Mouse (Mus musculus): Measurements from ENCODE around the gene Gpr152.

Gene Gpr152

DNA sequence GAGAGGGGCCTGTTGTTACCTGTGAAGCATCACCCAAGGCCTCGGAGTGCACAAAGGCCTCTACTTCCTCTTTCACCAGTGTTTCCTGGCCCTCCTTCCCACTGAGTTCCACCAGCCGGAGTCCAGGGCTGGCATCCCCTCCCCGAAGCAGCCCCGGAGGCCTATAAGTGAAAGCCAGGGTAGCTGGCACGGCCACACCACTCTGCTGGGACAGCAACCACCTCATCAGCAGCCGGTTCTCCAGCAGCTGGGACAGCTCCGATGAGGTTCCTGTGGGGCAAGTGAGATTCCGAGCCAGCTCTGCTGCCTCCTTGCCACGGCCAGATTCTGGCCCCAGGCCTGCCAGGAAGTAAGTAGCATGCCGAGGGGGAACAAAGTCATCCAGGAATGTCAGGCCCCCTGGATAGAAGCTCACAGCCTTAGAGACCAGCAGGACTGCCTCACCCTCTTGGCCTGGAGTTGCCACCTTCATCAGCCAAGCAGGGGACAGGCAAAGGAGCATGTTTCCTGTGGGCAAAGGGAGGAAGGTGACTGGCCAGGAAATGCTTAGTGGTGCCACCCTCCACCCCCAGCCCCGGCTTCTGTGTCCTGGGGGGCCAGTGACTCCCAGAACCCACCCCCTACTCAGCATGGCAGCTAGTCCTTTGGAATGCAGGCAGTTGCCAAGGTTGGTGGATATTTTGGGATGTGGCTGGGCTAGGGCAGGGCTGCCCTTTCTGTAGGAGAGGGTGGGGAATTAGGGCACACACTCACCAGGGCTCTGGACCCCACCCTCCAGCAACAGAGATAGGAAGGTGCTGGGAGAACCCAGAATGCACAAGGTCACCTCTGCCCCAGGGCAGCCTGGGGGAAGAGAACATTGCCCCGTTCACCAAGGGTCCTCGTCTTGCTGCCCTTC, 32.1 kb downstream of the Gpr152 start:
- no peak for DNase-seq (ENCODE audit: low spot score)

DNA sequence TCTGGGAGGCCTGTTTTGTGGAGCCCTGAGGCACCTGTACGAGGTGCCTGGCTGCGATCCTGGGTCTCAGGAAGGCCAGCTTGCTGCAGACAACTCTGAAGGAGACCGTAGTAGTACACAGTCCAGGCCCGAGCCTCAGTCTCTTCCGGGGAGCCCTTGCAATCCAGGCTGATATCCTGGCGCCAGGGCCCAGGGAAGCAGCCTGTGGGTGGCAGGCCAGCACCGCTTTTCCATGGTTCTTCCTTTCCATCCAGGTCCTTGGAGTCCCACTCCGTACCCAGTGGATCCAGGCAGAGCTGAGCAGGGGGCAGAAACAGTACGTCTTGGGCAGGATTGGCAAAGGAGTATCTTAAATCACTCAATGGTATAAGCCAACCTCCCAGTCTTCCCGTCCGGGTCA, 33.3 kb downstream of the Gpr152 start:
- DNase-seq (ENCODE audit: low spot score): no peak

DNA sequence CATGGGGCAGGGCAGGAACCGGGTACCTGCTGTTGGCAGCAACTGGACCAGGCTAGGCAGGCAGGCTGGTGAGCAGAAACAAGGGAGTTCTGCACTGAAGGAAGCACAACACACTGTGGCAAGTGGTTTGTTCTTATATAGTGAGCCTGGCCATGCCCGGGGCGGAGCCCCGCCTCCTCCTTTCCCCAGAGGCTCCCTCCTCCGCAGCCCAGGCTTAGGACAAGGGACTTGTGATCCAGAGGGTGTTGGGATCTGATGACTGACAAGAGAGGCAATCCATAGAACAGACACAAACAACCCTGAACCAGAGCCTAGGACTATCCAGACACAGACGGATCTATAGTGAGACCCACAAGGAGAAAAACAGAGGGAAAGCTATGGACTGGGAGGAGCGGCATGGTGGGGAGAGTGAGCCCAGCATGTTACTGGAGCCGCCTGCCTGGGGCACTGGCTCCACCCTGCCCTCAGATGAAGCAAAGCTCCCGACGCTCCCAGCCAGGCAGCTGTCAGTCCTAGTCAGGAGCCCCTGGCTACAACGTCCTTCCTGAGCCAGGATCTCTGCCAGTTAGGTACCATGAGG, 35.9 kb downstream of the Gpr152 start, which contains the start of gene Carns1:
Gene Carns1 (minus strand): TSS at position 112 of the 580 bp plus-strand sequence.
- DNase-seq (ENCODE audit: low spot score): no peak

DNA sequence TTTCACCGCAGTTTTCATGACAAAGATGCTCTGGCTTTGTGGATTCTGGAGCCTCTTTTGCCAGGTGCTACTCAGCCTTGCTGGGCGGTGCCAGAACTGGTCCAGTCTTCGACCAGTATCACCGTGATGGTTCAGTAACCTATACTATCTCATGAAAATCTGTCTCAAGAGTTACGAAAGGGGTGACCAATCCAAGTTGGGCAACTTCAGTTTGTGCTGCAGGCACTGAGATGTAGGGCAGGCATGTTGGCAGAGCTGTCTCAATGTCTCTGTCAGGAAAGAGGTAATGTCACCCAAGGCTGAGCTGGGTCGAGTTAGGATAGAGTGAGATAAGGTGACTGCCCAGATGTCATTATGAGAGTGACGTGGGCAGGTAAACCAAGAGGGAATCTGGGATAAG, 40.8 kb downstream of the Gpr152 start:
- no peak for DNase-seq (ENCODE audit: low spot score)

DNA sequence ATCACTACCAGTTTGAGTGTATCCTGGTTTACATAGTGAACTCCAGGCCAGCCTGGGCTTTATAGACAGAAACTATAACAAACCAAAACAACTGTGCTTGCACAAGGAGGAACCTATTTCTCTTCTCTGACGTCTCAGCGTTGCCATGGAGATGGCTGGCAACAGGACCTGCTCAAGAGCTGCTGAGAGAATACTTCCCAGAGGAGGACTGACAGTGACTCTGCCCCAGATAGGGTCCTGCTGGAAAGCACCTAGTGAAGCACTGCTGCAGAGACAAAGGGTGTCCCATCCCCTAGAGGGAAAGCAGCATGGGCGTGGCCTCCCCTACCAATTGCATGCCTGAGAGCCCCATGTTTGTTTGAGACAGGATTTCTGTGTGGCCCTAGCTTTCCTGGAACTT, 42.3 kb downstream of the Gpr152 start:
- peak; percentile 51 for DNase-seq (ENCODE audit: low spot score)

DNA sequence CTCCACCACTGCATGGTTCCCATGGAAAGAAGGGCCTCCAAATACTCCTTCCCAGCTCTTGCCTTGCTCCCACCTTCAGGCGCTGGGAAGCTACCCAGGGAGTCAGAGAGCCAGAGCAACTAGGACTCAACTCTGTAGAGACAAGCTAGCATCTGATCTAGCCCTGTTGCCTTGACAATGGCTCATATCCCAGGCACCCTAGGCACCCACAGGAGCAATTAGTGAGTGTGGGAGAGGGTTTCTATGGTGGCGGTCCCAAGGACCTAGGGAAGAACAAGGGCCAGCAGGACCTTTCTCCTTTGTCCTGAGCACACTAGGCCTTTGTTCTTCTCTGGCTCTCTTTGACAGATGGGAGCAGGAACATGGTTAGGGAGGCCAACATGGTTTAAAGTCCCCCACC, 44.1 kb downstream of the Gpr152 start:
- no peak for DNase-seq (ENCODE audit: low spot score)

DNA sequence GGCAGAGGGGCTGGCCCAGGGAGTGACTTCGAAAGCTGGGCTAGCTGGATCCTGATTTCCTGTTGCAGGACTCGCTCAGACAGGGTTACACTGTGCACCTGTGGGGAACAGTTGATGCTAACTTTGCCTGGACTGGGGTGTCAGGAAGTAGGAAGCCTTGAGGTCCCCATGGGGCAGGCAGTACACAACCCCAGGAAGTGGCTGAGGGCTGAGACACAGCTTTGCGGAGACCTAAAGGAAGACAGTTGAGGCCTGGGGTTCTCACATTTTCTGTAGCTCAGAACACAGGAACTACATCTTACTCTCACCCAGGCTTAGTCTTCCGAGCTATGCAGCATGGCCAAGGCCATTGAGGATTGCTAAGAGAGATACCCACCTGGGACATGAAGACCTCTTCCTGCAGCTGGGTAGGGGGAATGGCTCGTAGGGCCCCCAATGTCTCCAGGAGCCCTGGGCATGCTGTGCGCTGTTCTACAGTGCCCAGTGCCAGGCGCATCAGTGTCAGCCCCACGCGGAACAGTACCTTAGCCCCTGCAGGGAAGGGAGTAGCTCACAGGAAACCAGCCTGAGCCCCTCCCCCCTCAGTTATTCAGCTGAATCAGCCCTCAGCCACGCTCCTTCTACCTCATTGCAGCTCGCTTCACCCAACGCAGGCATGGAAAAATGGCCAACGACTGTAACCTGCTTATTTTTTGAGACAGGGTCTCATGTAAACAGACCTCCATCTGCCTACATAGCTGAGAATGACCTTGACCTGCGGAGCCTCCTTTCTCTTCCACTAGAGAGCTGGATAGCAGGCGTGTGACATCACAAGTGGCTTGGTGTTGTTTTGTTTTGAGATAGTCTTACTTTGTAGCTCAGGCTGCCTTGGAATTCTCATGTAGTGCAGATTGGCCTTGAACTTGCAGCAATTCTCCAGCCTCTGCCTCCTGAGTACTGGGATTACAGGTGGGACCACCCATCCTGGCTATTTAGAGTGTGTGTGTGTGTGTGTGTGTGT, 45.7 kb downstream of the Gpr152 start:
- DNase-seq (ENCODE audit: low spot score): no peak

DNA sequence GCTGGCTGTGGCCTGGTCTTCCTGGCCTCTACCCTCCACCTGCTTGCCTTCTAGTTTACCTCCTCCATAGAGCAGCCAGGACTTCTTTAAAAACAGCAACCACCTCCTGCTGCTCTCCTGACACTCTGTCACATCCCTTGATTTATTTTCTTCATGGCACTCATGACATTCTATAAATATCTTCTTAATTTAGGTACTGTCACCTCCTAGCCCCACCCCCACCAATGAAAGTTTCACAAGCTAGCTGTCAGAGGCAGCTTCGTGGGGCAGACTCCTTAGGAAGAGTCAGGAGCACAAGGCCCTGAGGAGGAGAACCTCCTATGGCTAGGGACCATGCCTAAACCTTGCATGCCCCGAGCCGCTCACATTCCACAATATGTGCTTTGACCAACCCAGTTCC, 47.7 kb downstream of the Gpr152 start:
- no peak for DNase-seq (ENCODE audit: low spot score)

DNA sequence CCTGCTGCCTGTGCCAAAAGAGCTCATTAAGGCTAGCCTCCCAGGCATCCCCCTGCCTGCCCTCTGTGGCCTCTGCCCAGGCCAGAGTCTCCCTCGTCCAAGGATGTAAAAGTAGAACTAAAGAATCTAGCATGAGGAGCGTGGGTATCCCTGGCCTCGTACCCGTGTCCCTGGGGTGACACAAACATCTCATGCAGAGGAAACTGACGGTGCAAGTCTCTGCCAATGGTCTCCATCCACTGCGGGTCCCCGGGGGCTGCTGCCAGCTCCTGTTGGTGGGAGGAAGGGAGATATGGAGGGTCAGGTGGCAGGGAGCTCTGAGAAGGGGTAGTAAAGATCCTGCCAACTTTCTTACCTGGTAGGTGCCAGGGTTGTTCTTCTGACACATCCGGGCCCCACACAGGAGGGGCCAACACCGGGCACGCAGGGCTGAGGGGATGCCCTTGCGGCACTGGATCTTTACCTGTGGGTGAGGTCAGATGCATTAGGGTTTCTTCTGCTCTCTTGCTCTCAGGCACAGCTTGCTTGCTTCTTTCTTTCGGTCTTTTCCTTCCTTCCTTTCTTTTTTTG, 49.5 kb downstream of the Gpr152 start:
- DNase-seq (ENCODE audit: low spot score): no peak

DNA sequence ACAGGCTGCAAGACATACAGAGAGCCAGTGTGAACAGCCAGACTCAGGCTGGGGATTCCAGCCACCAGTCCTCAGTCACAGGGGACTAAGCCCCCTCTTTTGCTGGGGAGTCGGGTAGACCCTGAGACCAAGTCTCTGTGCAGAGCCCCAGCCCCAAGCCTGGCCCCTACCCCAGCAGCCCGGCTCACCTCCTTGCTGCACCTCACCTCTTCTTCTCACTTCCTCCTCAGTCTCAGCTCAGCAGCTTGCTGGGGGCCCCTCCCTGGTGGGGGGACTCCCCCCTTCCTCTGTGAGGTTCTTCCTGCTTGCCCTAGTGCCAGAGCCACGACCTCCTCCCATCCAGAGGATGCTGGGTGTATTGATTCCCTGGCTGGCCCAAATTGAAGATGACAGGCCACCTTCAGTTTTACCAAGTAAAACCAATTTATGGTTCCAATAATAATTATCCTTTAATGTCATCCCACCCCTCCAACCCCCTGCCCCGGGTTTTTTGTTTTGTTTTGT, 51.3 kb downstream of the Gpr152 start, which contains the start of gene Tbc1d10c:
Gene Tbc1d10c (minus strand): TSS at position 454 of the 504 bp plus-strand sequence.
- DNase-seq (ENCODE audit: low spot score): no peak

DNA sequence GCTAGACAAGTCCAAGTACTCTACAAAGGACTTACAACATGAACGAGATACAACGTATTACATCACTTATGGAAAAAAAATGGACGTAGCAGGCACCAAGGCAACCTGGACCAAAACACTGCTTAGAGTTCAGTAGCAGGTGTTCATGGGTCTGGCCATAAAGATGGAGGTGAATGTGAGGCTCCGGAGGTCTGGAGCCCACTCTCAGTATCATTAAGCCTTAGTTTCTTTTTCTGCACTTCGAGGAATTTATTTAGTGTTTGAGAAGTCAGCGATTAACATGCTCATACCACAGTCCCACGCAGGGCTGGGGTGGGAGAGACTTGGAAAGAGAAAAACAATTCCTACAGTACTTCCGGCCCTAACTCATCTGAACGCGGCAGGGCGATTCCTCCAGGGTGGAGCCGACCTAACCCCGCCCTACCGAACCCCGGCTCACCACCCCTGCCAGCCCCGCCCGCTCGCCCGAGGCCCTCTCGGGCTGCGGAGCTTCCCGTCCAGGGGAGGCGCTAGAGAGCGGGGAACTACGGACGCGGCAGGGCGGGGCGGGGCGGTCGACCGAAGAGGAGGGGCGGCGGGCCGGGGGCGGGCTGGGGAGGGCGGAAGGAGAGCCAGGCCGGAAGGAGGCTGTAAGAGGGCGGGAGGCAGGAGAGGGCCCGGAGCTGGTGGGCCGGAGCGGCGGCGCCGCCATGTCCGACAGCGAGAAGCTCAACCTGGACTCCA, 52.1 kb downstream of the Gpr152 start, which contains the start of gene Ppp1ca:
Gene Ppp1ca (plus strand): TSS at position 538 of the 723 bp plus-strand sequence.
- DNase-seq (ENCODE audit: low spot score): peak; percentile 96

DNA sequence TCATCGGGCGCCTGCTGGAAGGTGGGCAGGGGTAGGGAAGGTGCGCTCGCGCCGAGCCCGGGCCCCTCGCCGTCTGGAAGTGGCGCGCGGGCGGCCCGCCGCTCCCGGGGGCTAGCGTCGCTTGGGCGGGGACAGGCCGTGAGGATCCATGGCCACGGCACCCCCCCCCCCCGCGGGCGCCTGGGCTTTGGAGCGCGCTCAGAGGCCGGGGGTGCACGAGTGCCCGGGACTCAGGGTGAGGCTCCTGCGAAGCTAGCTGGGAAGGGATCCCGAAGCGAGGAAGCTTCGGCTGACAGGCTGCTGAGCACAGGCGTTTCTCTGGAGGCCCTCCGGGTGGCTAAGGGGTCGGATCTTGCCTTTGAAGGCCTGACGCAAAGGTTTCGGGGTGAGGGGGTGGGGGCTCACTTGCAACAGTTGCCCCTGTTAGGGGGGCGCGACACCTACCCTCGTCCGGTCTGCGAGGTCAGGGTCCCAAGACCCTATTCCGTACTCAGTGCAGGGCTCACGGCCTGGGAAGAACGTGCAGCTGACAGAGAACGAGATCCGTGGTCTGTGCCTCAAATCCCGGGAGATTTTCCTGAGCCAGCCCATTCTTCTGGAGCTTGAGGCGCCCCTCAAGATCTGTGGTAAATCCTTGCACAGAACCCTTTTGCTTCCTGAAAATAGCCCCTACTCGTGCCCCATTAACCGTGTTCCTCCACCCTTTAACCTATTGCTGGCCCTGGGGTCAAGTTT, 52.8 kb downstream of the Gpr152 start:
- DNase-seq (ENCODE audit: low spot score): peak; percentile 44

DNA sequence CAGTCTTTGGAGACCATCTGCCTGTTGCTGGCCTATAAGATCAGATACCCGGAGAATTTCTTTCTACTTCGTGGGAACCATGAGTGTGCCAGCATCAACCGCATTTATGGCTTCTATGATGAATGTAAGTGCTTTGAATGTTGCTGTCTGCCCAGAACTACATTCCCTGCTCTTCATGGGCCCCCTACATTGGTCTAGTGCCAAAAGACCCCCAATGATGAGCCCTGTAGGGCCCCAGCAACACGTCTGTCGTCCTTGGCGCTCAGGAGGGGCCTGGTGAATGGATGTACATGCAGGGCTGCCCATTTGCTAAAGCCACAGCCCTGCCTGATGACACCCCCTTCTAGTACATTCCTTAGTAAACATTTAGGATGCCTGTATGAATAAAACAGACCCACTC, 53.5 kb downstream of the Gpr152 start:
- no peak for DNase-seq (ENCODE audit: low spot score)

DNA sequence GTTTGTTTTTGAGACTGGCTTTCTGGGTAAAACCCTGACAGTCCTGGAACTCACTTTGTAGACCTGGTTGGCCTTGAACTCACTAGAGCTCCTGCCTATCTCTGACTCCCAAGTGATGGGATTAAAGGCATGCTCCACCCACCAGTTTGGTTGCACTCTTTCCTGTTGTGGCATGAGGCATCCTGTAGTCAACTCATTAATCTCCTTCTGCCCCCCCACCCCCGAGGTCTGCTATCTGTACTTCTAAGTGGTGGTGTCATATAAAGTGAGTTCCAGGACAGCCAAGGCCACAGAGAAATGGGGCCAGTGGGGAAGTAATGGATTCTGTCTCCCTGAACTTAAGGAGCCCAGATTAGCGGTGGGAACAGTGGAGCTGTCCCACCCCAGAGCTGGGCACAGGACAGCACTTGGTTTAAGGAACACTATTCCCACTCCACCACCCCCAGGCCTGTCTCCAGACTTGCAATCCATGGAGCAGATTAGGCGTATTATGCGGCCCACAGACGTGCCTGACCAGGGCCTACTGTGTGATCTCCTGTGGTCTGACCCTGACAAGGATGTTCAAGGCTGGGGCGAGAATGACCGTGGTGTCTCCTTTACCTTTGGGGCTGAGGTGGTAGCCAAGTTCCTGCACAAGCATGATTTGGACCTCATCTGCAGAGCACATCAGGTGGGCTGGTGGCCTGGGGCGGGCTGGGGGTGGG, 54.6 kb downstream of the Gpr152 start:
- no peak for DNase-seq (ENCODE audit: low spot score)

DNA sequence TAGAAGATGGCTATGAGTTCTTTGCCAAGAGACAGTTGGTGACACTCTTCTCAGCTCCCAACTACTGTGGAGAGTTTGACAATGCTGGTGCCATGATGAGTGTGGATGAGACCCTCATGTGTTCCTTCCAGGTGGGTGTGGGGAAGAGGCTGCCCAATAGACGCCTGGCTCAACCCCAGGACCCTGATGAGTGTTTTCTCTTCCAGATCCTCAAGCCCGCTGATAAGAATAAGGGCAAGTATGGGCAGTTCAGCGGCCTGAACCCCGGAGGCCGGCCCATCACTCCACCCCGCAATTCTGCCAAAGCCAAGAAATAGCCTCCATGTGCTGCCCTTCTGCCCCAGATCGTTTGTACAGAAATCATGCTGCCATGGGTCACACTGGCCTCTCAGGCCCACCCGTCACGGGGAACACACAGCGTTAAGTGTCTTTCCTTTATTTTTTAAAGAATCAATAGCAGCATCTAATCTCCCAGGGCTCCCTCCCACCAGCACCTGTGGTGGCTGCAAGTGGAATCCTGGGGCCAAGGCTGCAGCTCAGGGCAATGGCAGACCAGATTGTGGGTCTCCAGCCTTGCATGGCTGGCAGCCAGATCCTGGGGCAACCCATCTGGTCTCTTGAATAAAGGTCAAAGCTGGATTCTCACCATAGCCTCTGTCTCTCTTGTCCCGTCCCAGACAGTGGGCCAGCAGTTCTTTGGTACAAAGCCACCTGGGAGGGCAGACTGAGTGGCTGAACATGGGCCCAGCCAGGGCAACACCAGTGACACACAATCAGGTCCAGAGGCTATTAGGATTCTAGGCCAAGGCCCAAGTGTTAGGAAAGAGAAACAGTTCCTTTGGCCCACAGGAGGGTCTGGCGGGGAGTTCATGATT, 55.4 kb downstream of the Gpr152 start:
- peak; percentile 85 for DNase-seq (ENCODE audit: low spot score)

Measured in adipocyte (in vitro differentiated cells).